Mouse (Mus musculus) kidney, adult 9 months (tissue): ENCODE measurements around the gene Hnf4a.

Experiments
- DNase-seq: peaks from one replicate; pipeline ENCODE4 v3.0.0; 2022

Gene Hnf4a

DNA sequence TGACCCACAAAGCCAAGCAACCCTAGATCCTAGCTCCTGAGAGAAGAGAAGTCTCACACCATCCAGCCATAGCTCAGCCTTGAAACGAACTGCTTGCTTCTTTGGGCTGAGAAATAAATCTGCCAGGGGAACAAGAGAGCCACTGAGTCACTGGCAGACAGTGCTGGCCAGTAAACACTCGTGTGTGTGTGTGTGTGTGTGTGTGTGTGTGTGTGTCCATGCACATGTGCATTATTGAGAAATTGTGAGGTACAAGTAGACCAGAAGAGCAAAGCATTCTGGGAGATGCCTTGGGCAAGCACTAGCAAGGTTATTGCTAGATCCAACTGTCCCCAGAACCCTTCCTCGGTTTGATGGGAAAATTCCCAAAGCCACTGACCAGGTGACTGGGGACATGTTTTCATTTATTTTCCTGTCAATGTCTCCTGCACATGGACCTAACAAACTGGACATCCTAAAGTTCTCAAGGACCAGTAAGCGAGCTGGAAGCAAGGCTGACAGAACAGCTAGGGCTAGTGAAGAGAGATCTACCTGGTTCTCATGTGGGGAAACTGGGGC is 47.9 kb downstream of the Hnf4a start:
- no peak for DNase-seq

DNA sequence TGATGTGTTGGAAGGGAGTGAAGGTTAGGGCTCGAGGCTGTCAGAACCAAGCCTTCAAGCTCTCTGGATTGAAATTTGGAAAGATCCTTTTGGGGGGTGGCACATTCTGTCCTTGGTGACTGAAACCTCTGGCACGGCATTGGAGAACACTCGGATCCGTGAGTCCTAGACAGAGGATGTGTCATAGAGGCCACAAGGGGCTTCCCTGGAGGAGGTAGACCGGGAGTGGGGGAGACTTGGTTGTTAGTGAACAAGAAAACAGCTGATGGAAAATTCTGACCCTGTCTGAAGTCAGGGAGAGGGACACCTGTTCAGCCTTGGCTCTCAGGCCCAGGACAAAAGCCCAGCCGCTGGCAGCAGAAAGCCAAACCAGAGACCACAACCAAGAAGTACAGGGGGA is 48.4 kb downstream of the Hnf4a start:
- DNase-seq = no peak

DNA sequence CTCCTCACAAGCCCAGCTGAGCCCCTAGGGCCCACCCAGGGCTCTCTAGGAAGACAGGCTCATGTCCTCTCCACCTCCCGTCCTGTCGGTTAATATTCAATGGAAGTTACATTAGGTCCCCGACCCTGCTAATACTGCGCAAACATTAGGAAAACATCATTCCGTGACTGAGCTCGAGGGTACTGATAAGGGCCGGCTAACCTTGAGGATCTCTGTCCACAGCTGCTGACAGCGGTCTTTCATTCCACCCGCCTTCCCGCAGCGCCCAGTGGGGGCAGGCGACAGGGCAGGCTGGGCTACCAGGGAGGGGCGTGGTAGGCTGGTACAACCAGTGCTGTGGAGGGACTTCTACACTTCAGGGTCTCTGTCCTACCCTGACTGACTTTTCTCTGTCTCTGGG is 48.8 kb downstream of the Hnf4a start:
- DNase-seq = peak; percentile 60

DNA sequence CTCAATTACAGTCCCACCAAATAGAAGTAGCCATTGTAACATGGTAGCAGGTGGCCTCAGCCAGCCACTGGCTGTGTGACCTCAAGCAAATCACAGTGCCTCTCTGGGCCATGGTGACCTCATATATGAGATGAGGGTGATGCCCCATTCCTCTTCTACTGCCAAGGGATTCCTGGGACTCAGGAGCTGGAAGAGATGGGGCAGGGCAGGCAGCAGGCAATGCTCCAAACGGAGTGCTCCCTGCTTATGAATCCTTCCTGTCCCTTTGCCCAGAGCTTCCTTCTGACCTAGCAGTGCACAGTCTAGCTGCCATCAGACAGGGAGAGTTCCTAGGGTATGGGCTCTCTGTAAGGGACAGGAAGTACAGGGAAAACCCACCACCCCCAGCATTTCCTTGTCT is 51.9 kb downstream of the Hnf4a start:
- DNase-seq = peak; percentile 38

GRCm38 (mm10) chr2:163559236-163559635 is 52.6 kb downstream of the Hnf4a start:
- DNase-seq = peak; percentile 73

DNA sequence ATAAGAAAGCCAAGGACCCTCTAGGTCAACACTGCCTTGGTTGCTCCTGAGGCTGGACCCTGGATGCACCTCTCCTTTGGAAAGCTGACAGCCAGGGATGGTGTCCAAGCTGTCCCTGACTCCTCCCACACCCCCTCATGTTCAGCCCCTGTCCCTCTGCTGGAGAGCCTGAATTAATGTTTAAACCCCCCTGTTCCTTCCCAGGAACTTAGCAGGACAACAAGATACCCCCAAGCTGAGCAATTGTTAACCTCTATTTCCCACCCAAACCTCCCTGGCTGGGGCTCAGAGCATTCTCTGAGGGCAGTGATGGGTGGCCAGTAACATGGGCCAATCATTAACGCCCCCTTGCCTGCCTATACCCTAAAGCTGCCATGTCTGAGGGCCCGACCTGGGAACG is 53.6 kb downstream of the Hnf4a start:
- peak; percentile 94 for DNase-seq

DNA sequence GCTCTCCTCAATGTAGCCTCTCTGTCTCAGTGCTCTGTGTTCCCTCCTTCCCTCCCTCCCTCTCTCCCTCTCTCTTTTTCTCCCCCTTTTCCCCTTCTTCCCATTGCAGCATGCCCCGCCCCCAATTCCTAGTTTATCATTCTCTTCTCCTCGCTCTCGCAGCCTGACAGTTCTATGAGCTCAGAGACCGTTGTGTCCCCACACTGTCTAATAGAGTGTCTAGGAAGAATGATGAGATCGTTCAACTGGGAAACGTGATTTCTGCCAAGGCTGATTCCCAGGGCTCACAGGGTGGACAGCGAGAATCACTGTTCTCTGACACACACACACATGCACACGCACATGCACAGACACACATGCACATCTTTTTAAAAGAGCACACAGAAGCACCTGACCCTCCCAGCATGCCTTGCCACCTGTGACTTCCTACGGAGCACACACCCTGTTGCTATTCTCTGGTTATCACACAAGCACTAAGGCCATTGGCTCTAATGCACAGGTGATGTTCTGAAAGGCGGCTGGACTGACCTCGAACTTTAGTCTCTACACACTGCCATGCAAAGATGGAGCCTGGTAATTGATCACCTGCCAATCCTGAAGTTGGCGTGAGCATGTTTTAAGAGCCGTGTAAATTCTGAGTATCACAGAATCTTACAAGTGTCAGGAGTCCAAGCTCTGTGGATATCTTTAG is 54.8 kb downstream of the Hnf4a start:
- peak; percentile 46 for DNase-seq

DNA sequence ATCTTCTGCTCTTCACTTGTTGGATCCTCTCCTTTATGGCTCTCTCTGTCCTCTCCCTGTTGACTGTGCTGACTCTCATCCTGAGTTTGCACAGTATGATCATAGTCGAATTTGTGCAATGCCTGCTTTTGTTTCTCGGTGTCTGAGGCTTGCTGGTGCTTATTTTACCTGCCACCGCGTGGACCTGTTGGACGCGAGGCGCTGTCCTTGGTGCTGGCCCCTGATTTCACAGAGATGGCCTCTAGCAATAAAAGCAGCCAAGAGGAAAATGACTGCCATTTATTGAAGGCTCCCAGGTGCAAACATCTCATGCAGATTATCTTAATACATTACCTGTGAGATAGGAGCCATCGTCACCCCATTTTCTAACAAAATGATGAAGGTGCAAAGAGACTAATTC is 58.0 kb downstream of the Hnf4a start:
- DNase-seq = peak; percentile 43

GRCm38 (mm10) chr2:163574321-163574720 is 67.7 kb downstream of the Hnf4a start:
- DNase-seq = no peak

GRCm38 (mm10) chr2:163575248-163575647 is 68.6 kb downstream of the Hnf4a start:
- peak; percentile 68 for DNase-seq

DNA sequence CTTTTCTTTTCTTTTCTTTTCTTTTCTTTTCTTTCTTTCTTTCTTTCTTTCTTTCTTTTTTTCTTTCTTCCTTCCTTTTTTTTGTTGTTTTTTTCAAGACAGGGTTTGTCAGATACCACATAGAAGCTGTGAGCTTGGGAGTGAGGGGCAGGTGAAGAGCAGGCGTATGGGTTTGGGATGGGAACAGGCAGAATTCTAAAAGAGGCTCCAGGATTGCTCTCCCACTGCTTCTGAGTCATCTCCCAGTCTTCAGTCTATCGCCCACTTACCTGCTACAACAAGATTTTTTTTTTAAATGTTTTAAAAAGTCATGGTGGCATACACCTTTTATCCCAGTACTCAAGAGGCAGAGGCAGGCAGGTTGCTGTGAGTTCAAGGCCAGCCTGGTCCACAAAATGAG is 71.4 kb downstream of the Hnf4a start:
- no peak for DNase-seq

- DNase-seq = no peak
These were observed 73.7 kb downstream of the Hnf4a start for GRCm38 (mm10) chr2:163580069-163580945.

- no peak for DNase-seq
These were observed 76.8 kb downstream of the Hnf4a start for GRCm38 (mm10) chr2:163583226-163584087.

DNA sequence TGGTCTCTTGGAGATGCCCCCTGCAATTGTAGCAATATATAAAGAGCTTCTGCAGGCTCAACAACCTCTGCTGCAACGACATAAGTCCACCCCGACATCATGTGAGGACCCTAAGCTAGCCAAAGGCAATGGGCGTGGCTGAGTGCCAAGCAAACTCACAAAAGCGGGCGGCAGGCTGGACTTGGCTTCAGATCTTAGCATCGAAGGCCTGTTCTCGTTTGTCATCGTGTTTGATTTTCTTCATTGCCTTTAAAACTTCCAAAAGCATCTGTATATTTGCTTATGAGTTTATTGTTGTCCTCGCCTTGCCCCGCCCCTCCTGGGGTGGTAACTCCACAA is 77.4 kb downstream of the Hnf4a start:
- no peak for DNase-seq

DNA sequence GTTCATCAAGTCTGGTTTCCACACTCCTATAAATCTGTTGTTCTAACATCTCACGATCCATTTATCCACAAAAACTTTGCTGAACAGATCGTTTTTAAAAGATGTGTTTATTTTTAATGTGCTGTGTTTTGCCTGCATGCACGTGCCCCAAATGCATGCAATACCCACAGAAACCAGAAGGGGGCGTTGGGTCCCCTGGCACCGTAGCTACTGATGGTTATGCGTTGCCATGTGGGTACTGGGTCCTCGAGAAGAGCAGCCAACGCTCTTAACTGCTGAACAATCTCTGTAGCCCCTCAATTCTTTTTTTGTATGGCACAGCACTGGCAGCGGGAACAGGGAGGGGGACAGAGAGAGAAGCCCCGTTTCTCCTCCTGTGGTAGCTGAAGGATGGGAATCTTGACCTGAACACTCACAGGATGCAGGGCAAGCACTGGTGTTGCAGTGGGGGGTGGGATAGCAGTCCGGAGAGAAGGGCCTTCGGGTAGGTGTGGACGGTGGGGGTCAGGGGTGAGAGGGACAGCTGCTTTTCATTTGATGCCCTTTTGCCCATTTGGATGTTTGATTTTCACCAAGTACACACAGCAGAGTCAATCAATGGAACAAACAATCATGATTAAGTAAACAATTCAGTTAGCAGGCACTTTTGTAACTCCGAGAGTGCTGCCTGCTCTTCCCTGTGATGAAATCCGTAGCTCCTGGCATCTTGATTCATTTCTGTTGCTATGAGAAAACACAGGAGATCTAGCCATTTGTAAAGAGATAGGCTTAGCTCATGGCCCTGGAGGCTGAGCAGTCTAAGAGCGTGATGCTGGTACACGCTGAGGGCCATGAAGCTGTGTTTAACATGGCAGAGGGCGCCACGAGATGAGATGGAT is 80.0 kb downstream of the Hnf4a start:
- peak; percentile 46 for DNase-seq

DNA sequence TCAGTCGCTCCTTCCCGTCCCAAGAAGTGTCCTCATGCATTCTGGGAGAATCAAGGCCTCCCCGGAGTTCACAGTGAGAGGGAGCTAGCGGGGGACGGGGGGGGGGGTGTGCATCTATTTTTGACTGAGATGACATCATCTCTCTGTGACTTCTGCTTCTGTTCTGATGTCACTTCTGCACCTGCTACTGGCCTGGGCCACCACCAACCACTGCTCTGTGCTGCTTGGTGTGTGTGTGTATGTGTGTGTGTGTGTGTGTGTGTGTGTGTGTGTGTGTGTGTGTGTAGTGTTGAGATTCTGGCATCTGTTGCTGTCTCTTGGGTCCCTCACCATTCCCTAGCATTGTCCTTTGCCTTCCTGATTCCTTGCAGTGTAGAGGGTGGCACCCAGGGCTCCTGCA is 80.9 kb downstream of the Hnf4a start:
- DNase-seq = no peak

GRCm38 (mm10) chr2:163590211-163590610 is 83.6 kb downstream of the Hnf4a start:
- no peak for DNase-seq

- DNase-seq = no peak
These were observed 84.4 kb downstream of the Hnf4a start for GRCm38 (mm10) chr2:163590996-163591395.

DNA sequence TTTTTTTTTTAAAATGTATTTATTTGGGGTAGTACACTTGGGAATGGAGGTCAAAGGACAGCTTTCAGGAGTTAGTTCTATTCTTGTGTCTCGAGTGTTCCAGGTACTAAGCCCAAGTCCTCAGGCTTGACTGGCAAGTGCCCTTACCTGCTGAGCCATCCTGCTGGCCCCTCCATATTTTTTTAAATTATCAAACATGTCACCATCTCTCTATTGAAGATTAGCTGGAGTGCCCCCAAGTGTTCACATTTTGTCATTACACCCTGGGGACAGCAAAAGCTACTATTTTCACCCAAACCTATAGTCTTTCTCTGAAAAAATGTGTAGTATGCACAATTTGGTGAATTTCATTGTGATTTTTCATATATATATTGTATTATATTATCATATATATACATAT is 85.5 kb downstream of the Hnf4a start:
- peak; percentile 56 for DNase-seq

DNA sequence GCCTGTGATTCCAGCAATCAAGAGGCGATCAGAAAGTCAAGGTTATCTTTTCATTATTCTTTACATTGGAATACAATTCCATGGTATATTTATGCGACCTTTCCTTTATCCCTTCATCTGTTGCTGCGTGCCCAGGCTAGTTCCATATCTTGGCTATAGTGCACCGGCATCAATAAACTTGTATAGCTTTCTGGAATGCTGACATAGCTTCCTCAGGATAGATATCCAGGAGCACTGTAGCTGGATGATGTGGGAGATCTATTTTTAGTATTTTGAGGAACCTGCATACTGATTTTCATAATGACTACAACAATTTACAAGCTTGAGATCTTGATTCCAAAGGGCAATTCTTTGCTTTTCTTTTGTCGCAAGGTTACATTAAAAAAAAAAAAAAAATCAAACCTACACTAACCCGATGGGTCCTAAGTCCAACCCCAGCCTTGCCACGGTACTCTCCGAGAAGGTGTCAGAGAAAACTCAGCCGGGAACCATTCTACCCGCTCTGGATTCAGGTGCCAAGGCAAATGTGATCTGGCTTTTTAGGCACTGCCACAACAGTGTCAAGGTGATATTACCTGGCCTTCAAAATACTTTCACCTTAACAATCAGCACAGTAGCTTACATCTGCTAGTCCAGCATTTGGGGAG is 87.2 kb downstream of the Hnf4a start:
- peak; percentile 61 for DNase-seq

DNA sequence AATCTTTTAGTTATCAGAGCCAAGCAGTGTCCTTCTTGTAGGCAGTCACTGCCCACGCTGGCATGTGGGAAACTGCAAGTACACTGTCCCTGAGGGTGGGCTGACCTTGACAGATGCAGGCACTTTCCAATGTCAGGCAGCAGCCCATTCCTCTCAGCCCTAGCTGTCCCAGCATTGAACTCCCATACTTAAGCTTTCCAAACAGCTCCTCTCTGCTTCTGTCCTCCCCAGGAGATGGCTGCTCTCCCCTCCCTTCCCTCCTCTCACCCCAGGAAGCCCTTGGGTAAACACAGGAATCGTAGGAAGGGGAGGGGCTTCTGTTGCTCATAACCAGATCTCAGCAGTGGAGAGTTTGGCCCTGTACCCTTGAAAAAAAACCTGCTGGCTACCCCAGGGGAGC is 88.5 kb downstream of the Hnf4a start:
- peak; percentile 56 for DNase-seq
